Mouse (Mus musculus) heart, adult 2 months (tissue): ENCODE measurements at regions not wholly inside any gene's neighbourhood (a gene's known extent, or its start where the extent isn't known, plus 50 kb on each side); places are given as distances from the start of the nearest gene placed in this dataset.

Source experiments
- CTCF ChIP-seq: fragments of 200-600 bp; IDR thresholded peaks from 2 replicates; pipeline ENCODE4 v1.8.1; 2022; ENCODE audit warnings: antibody characterized with exemption, mild to moderate bottlenecking, moderate library complexity
- EP300 ChIP-seq: fragments of 200-500 bp; IDR thresholded peaks from 2 replicates; pipeline ENCODE4 v1.6.1; 2011; ENCODE audit warnings: low read depth, low read length, control low read depth; ENCODE audit not compliant: insufficient read depth
- POLR2A ChIP-seq: fragments of 200-500 bp; IDR thresholded peaks from 2 replicates; pipeline ENCODE4 v1.6.1; 2011; ENCODE audit warnings: mild to moderate bottlenecking, low read depth, low read length, control low read depth; ENCODE audit not compliant: insufficient read depth

DNA sequence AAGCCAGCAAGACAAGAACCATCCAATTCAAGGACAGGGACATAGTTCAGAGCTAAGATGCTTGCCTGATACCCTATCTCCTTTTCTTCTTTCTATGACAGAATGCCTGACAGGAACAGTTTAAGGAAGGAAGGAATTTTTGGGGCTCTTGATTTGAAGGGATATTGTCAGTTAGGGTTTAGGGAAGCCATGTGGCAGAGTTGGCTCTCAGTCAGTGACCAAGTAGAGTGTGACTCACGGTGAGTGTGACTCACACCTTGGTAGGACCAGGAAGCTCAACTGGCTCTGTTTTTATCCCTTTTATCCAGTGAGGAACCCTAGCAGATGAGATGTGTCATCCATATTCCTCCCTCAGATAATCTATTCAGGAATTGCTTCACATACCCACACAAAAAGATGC lies 224.6 kb downstream of the Gm11077 start:
- no peak for TF ChIP-seq CTCF
- no peak for TF ChIP-seq POLR2A
- TF ChIP-seq EP300, result no peak
